Mouse (Mus musculus) hematopoietic multipotent progenitor cell, adult 10-12 weeks (in vitro differentiated cells): ENCODE results near the gene Exoc1. TPM values are rescaled to one million over a fixed set of nuclear protein-coding genes. Genes with fewer than 3 reads are reported as not detected.

ENCODE experiments used
- polyA plus RNA-seq: library from polyadenylated mRNA; stranded (reverse); fragments of >175 nt; gene quantifications from 2 replicates; pipeline ENCODE4 v1.2.3, GENCODE M21; 2012; ENCODE audit warnings: low replicate concordance

Exoc1 gene
- 1.7 and 3.6 TPM in 2 replicates for polyA plus RNA-seq

DNA sequence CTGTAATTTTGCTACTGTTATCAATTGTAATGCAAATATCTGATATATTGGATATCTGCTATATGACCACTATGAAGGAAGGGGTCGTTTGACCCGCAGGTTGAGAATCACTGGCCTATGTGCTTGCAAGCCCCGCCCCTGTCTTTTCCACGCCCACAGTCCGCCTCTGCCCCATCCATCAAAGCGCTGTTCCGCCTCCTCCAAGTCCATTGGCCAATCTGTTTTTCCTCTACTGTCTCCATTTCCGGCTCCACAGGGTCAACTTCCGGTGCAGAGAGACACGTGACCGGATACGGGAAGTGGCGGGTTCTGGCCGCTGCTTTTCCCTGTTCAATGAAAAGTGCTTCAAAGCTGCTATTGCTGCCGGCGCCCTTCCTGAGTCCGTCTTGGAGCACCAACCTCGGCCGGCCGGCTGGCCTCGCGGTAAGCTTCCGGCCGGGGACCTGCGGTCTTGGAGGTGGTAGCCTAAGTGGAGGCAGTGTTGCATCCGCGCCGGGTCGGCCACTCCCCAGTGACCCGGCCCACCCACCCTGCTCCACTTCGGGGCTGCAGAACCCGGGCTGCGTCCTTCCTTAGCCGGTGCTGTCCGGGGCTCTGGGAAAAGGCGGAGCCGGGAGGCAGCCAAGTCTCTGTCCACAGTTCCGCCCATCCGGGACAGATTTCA lies at the start of gene Exoc1:
TSS of gene Exoc1 (plus strand) at position 272 of the 664 bp plus-strand sequence.

DNA sequence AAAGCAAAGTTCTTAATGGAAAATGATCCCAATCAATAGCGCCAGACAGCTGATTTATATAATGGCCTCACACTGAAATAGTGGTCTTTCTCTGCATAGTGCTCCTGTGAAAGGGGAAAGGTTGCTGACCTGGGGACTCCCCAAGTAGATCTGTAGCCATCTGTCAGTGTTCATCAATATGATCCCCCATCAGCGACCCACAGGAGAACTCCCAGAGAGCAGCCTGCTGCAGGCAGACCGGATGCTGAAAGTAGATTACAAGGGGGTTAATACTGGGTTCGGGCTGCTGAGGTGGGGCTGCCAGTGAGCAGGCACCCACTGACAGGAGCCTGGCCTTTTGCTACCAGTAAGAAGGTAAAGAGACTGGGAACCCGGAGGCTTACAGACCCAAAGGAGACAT lies 45.3 kb upstream of the Exoc1 start, which contains the start of gene Gm7271:
TSS of gene Gm7271 (plus strand) at position 230 of the 400 bp plus-strand sequence.

GRCm38 (mm10) chr5:76588551-76589283 lies 59.6 kb downstream of the Exoc1 start, which contains the start of gene Cep135:
Gene Cep135, plus strand, starts transcription at chr5:76588698.

Other genes with a start within 250 kb of the Exoc1 start
- gene Clock, start 224.5 kb upstream of the Exoc1 start, polyA plus RNA-seq = 2.3 and 2.4 TPM in 2 replicates
- not detected in 2 replicates for gene Pdcl2, start 198.2 kb upstream of the Exoc1 start, polyA plus RNA-seq
- not detected in 2 replicates for gene Nmu, start 165.5 kb upstream of the Exoc1 start, polyA plus RNA-seq
- not detected in 2 replicates for gene Gm7271, start 45.3 kb upstream of the Exoc1 start, polyA plus RNA-seq
- gene Cep135, start 59.4 kb downstream of the Exoc1 start, polyA plus RNA-seq = 2.9 and 4.6 TPM in 2 replicates
- gene C530008M17Rik, start 127.2 kb downstream of the Exoc1 start, polyA plus RNA-seq = 2.0 and 7.2 TPM in 2 replicates